Mouse (Mus musculus) spleen, postnatal 10 days (tissue): ENCODE data around the gene Nav1.
"Not testable (repeated sequence)": the region's sequence is repeated elsewhere in the genome, so short reads cannot be mapped to it uniquely, and the experiment has no call there.

Experiments
- DNase-seq, 2 experiments: peaks; one replicate each; pipeline ENCODE4 v3.0.0; 2021 to 2022; ENCODE audit warnings: low spot score in 2 of 2

Gene Nav1

DNA sequence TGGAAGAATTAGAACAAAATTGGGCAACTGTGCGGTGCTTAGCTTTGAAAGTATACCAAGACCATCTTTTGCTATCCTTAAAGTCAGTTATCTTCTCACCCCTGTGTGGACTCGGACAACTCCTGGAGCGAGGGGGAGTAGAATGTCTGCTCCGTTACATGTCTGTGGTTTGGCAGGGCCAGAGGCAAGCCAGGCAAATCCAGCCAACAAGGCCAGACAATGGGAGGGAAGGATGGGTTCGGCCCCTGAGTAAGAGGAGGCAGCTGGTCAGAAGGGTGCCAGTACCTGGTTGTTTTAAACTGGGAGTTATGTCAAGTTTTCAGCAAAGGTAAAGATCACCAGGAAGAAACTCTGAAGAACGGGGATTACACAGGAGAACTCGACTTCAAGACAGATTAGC lies 121.9 kb downstream of the Nav1 start:
- DNase-seq = no peak

DNA sequence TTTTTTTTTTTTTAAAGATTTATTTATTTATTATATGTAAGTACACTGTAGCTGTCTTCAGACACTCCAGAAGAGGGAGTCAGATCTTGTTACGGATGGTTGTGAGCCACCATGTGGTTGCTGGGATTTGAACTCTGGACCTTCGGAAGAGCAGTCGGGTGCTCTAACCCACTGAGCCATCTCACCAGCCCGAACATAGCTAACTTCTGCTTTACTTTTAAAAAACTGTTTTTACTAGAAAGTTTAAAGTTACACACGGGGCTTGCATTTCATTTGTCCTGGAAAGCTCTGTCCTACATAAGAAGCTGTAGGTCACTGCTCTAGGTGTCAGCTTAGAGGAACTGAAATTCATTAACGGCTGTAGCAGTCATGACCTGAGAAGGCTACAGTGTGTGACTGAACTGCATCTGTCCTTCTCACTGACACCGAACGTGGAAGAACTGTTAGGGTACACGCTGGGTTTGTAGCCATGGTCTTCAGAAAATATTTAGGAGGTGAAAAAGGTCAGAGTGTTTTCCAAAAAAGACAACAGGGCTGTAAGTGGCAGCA lies 122.5 kb downstream of the Nav1 start:
- not testable (repeated sequence) for DNase-seq

GRCm38 (mm10) chr1:135483971-135484370 lies 123.1 kb downstream of the Nav1 start:
- no peak for DNase-seq

GRCm38 (mm10) chr1:135482666-135483065 lies 124.4 kb downstream of the Nav1 start:
- DNase-seq = no peak

GRCm38 (mm10) chr1:135481656-135482055 lies 125.4 kb downstream of the Nav1 start:
- DNase-seq = no peak

- DNase-seq = no peak
These were observed 126.3 kb downstream of the Nav1 start for GRCm38 (mm10) chr1:135480815-135481214.

- no peak for DNase-seq
These were observed 131.6 kb downstream of the Nav1 start for GRCm38 (mm10) chr1:135475571-135475895.

- no peak for DNase-seq
These were observed 132.1 kb downstream of the Nav1 start for GRCm38 (mm10) chr1:135474861-135475570.

- no peak for DNase-seq
These were observed 134.6 kb downstream of the Nav1 start for GRCm38 (mm10) chr1:135472536-135472935.

DNA sequence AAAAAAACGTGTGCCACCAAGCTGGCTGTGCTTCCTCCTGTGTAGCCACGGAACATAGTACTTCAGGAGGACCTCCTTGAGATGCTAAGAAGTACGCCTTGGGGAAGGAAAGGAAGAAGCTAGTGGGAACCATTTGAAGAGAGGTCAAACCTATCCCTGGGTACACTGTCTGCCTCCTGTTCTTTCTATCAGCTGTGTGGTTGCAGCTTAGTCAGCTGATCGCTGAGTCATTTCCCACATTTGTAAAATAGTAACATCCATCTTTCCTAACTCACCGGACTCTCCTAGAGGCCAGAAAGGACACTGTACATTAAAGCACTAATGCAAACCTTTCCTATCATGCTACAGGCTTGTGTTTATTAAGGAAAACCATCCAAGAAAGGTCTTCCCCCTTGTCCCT lies 135.4 kb downstream of the Nav1 start:
- no peak for DNase-seq

DNA sequence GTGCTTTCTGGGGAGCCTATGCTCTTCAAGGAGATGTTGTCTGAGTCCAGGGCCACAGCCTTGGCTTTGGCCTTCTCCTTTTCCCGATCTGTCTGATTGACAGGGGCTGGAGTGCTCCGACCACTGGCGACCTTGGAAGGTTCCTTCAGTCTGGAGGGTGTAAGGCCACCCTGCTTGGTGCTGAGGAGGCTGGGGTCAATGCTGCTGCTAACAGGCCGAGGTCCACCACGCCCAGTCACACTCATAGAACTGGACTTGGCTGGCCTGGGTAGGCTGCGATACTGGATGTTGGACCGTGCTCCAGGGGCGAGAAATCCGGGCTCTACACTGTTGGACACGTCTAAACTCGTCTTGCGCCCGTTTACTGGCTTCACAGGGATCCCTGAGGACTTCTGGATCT lies 136.5 kb downstream of the Nav1 start:
- no peak for DNase-seq

DNA sequence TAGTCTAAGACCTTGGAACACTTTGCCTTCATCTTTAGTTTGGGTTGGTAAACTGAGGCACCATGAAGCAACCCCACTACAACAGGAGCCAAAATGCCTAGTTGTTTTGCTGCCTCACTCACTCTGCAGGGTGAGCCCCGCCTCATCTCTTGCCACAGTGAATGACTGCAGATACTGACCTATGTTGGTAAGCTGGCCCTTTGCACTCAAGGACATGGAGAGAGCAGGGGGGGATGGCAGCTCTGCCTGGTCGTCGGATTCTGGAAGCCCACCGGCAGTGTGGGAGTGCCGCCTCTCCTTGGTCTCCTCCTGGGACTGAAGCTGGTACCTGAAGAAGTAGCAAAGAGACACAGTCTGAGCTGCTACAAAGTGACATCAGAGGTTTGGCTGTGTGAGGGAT lies 139.6 kb downstream of the Nav1 start:
- DNase-seq = no peak

DNA sequence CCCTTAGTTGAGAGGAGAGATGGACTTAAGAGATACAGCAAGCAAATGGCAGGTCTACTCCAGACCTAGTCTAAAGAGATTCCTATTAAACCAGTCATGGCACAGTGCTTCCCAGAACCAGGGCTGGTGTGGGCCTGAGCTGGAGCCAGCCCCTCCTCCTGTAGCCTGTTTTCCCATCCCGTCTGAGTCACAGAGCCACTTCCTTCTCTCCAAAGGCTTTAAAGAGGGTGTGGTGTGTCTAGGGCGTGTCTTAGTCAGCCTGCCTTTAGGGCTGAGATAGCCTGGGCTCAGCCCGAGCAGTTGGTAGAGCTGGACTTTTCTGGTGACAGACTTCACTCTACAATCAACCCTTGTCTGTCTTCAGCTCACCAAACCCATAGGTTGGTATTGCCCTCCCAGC lies 140.2 kb downstream of the Nav1 start:
- DNase-seq = no peak

- no peak for DNase-seq
These were observed 141.4 kb downstream of the Nav1 start for GRCm38 (mm10) chr1:135465734-135466133.

GRCm38 (mm10) chr1:135462736-135463135 lies 144.4 kb downstream of the Nav1 start:
- no peak for DNase-seq

DNA sequence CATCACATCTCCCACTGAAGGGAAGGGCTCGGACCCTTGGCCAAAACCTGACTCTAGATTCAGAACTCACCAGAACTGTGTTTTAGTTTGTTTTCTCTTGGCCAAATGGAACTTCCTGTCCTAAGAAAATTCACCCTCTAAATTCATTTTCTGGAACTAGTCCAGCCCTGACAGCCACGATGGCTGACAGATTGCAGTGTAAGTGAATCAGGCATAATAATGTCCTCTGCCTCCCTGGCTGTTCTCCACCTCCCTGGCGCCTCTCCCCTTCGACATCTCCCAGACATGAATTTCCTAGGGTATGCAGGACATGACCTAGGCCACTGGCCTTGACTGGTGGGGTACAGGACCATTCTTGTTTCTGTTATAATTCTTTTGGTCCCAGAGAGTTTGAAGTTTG lies 144.8 kb downstream of the Nav1 start:
- no peak for DNase-seq

GRCm38 (mm10) chr1:135461097-135461730 lies 145.9 kb downstream of the Nav1 start:
- peak; percentile 18 to 67 for DNase-seq

GRCm38 (mm10) chr1:135460521-135460920 lies 146.6 kb downstream of the Nav1 start:
- no peak for DNase-seq

- DNase-seq = no peak
These were observed 149.2 kb downstream of the Nav1 start for GRCm38 (mm10) chr1:135457860-135458259.

GRCm38 (mm10) chr1:135452259-135452658 lies 154.8 kb downstream of the Nav1 start:
- peak in 1 of 2 experiments; percentile 42 for DNase-seq

DNA sequence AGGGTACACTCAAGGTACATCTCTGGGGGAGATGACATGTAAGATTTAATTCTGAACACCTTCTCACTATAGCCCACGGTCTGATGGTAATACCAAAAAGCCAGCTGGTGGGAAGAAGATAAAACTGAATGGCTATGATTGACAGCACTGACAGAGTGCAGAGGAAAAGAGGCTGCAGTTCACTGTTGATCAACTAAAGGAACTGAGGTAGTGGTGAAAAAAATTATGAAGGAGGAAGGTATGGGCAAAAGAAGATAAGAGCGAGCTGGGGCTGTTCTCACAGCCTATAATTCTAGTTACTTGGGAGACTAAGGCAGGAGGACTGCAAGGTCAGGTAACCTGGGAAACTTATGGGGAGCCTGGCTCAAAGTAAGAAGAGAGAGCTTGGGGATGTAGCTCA lies 155.7 kb downstream of the Nav1 start:
- no peak for DNase-seq

- DNase-seq = no peak
These were observed 157.2 kb downstream of the Nav1 start for GRCm38 (mm10) chr1:135449876-135450275.

GRCm38 (mm10) chr1:135448940-135449339 lies 158.2 kb downstream of the Nav1 start:
- no peak for DNase-seq
